Mouse (Mus musculus): ENCODE results near the gene Pgm5.

Gene Pgm5

DNA sequence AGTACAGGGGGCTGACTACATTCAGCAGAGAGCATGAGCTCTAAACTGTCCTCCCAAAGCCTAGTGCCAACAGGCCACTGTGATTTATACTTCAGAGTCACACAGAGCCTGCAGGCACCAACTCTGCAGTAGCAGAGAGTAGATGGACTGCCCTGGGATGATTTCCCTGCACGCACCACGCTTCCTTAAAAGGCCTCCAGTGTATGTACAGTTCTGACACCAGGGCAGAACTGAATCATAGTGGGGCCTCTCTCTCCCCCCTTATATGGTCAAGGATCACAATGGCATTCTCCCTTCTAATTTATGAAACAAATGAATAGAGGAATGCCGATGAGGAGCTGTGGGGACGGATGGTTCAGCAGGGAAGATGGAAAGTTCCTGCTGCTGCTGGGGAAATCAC is 91.3 kb downstream of the Pgm5 start:
- DNase-seq (ENCODE audit: low read depth): no peak

DNA sequence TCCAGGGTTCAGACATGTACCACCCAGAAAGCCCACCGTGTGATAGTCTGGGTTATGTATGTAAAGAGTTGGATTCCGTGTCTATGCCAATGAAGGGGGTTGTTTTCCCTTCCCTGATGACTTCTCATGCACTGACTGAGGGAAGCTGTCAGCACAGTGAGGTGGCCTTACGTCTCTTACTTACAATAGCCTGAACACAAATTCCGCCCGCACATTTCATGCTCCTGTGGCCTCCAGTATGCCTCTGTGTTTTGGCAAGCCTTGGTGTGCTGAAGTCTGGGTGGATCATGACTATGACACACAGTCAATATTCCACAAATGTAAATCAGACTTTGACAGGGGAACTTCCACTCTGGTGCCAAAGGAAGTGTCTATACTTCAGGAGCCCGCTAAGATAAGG is 94.3 kb downstream of the Pgm5 start:
- no peak for DNase-seq (ENCODE audit: low read depth)

DNA sequence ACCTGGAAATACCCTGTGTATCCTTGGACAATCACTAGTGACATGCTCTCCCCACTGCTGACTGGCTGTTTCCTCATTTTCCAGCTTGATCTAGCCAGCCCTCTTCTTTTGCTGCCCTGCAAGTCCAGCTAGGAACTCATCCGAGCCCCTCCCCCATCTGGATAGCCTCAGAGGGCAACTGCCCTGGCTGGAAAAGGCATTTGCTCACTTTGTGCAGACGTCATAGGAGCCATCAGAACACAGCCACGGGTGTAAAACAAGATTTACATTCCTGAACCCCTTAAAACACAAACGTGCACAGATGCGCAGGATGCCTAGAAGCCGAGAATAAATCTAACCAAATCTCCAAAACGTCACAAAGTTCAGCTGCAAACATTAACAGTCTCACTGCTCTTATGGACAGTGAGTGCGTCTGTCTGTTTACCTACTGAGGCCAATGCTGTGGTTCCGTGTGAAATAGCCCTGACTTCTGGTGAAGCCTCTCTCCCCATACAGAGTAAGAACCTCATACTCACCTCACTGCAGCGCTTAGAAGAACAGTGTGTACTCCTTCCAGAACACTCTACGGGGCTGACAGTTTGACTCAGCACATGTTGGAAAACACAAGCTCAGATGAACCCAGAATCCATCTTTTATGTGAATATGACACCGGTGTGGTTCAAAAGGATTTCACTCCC is 99.0 kb downstream of the Pgm5 start:
- no peak for DNase-seq (ENCODE audit: low read depth)

DNA sequence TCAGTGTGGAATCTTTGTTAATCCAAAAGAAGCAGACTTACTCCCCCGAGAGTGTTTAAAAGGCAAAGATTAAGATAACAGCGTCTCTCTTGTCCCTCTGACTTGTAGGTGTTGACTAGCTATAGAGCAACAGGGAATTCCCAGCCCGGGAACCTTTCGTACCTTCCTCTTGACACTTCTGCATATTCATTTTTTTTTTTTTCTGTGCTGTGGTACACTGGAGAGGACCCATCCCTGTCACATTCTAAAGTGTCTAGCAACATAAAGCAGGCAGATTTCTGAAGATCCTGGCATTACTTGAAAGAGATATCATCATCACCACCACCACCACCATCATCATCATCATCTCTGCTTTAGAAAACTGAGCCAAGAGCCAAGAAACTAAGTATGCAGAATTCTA is 105.0 kb downstream of the Pgm5 start:
- no peak for DNase-seq (ENCODE audit: low read depth)

DNA sequence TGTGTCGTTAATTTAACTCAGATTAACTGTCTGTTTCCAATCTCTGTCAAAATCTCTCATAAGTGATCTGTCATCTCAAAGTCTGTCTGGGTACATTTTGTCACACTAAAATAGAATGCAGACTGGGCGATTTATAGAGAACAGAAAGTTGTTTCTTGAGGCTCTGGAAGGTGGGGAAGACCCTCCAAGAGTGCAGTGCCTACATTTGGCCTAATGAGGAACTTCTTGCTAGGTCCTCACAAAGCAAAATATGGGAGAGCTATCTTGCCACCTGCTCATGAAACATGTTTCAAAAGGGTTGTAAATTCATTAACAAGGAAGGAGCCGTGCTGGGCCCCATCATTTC is 107.2 kb downstream of the Pgm5 start:
- DNase-seq (ENCODE audit: low read depth): no peak

DNA sequence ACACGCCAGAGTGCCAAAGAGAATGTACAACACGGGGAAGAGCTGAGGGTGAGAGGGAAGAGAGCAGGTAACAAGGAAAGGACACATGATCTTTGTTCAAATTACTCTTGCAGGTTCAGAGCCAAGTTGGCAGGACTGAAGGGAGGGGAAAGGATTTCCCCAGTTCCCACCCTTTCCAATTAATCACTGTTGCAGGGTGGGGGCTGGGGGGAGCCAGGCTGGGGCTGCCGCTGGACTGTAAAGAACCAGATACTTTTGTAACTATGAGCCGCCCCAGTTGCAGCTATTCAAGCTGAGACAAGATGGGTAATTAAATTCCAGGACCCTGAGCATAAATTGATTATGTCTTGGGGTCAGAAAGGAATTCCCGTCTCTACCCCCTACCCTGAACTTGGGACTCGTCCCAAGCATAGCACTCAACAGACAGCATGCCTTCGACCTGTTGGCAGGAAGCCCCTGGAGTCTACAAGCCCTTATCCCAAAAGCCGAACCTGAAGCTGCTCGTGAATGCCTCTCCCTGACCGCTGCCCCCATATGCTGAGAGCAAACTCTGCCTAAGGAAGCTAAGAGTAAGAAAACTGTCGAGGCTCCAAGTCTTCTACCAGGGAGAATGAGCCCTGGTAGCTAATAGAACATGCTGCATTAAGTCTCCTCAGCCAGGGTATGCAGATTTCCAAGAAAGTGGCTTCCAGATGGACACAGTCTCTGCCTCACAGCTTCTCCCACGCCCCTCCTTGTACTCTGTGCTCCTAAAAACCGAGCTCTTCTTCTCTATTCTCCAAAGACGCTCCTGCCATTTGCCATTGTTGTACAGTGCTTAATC is 107.8 kb downstream of the Pgm5 start:
- no peak for DNase-seq (ENCODE audit: low read depth)

DNA sequence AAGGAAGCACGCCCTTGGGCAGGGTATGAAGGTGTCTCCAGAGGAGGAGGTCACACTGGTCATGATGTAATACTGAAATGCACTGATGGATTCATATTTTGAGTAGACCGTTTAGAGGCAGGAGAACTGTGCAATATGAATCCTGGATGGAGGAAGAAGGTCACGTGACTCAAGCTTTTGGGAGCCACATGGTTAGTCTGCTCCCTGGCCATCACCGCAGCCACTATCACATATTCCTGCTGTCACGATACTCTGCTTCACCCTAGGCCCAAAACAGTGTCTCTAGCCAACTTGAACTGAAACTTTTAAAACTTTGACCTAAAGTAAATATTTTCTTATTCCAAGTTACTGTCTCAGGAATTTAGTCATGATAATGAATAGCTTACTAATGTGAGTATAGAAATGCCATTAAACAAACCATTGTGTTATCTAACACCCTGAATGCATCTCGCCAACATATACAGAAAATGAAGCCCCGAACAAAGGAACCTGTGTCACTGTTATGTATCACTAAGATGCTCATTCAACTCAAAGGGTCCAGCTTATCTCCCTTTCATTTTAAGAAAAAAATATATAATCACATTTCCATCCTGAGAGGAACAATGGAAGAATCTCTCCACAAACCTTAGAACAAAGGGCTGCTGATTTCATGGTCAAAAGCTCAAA is 108.6 kb downstream of the Pgm5 start:
- no peak for DNase-seq (ENCODE audit: low read depth)

DNA sequence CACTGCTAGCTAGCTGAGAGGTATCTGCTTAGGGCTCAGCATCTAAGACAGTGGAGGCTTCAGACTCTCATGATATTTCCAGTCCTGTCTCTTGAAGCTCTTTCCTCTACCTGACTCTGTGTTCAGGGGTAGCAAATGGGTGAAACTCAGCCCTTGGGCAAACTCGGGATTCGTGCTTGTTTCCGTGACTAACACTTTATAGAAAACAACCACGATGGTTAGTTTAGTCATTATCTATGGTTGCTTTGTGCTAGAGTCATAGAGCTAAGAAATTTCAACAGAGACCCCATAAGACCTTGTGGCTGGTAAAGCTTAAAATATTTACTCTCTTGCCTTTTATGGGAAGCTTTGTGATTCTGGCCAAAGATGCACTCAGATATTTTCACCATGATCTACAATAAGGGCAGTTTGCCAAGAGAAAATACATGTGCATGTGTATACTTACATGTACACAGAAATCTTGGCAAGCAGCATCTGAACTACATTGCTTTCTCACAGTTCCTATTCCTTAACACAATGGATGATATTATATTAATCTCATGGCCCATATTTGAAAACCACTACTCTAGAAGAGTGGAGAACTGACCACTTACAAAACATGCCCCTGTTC is 115.3 kb downstream of the Pgm5 start:
- DNase-seq (ENCODE audit: low read depth): no peak

DNA sequence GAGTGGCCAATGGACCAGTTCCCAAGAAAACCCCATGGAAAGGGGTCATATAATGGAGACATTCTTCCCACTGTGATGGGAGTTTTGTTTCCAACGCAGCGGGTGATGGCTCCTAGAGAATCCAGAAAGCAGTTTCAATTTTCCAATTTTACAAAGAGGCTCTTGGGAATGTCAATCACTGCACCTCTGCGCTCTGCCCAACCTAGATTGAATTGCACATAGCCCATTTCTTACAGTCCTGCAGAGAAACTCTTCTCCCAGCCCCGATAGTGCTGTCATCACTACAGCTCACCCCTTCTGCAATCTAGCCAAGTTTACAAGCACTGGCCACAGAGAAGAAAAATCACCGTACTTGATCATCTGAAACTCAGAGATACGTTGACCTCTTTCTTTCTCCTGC is 119.0 kb downstream of the Pgm5 start:
- no peak for DNase-seq (ENCODE audit: low read depth)

DNA sequence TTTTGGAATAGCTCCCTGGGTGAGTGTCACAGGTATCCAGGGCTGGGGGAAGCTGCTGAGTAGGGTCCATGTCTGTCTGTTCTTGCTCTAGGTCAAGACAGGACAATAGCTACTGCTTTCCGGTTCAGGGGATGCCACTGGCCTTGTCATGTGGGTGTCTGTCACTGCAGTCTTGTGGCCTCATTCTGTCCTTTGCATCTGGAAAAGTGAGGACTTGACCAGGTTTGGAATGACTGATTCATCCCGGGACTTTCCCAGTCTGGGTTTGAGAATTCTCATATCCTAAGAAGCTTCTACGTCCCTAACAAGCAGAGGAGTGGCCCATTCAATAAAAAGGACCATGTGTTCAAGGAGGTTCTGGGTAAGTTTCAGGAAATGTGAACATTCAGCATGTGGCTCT is 122.9 kb downstream of the Pgm5 start:
- DNase-seq (ENCODE audit: low read depth): no peak

DNA sequence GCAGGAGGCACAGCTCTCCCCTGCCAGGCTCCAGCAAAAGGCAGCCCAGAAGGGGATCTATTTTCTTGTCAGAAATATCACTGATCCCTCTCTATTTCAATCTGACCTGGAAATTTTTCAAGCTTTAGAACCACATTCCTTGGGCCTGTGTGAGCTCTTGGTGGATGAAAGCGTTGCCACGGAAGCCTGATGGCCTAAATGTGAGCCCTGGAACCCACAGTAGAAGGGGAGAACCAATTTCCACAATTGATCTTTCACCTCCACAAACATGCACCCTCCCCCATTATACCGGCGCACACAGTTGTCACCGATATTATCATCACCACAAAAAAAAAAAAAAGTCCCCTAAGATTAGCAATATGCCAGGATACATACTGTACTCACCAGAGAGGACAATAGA is 123.6 kb downstream of the Pgm5 start:
- DNase-seq (ENCODE audit: low read depth): no peak

DNA sequence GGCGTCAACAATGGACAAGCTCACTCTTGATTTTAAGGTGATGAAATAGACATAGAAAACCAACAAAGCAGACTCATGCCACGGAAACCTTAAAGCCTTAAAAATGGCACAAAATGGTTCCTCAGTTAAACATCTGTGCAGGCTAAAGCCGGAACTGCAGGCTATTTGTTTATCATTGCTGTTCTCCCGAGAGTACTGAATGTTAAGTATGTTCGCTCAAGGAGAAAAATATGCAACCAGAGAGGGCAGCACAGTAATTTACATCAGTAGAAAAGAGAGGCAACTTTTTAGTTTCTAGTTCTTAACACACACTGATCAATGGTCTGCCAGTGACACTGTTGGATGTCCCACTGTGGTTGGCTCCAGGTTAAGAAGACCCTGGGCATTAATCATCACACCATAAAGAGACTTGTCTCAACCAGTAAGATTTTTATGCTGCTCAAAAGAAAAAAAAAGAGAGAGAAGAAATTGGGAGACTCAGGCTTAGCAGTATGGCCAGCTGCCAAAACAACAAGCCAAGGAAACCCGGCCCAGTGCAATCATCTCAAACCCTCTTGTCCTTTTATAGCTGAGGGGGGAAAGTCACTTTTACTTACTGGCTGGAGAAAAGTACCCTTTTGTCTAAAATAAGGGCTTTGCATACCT is 126.0 kb downstream of the Pgm5 start:
- no peak for DNase-seq (ENCODE audit: low read depth)

DNA sequence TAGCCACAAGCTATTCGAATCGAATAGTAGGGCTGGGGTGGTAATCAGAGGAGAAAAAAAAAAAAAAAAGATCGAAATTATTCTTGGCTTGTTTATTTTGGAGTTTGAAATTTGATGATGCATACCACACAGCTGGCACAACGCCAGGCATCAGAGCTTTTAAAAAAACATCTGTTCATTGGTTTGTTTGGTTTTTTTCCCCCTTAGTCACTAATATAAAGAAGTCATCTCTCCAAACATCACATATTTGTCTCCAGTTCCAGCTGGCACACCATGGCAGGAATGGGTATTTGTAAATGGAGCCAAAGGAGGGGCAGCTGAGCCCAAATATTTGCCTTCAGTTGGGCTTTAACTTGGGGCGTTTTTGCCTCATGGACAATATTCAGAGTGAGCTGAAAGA is 131.0 kb downstream of the Pgm5 start:
- DNase-seq (ENCODE audit: low read depth): no peak

DNA sequence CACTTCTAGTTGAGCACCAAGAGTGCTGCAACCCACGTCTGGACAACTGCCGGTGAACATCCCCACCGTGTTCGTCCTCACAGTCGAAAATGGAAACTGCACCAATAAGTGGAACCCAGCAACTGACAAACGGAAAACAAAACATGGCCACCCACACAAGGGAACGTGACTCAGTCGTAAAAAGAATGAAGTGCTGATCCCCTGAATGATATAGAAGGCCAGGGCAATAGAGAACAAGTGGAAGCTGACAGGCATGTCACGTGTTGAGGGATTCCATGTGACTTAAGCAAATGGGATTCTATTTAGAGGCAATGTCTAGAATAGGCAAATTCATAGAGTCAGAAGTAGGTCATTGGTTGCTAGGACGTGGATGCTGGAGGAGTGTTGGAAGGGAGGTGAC is 137.3 kb downstream of the Pgm5 start:
- no peak for DNase-seq (ENCODE audit: low read depth)

DNA sequence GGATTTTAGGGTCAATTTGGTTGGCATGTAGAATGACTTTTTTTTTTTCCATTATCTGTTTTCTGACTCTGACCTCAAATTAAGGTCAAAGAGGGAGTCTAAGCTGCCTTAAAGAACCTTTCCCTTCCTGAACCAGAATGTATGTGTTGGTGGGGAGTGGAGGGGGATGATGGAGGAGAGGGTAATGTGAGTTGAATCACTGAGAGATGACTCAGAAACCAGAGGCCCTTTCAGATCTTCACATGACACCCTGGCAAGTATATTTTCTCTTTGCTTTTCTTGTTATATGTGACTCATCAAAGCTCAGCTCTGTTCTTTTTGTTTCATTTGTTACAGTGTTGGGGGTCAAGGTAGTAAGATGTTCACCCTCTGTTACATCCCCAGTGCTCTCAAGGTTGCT is 141.2 kb downstream of the Pgm5 start:
- DNase-seq (ENCODE audit: low read depth): no peak

DNA sequence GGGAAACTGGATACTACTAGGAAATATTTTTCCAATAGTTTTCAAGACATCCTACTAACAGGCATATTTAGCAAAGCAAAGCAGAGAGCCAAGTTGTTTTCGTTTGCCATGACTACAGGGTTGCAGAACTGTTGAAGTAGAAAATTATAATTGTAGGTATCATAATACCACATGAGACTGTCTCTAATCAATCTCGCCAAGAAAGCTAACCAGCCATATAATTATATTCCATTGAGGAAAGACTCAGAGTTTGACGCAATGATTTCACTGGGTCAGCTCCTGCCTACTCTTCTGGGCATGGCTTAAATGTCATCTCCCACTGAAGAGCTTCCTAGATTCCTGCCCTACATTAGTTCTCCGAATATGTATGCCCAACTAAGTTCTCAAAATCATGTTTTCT is 142.2 kb downstream of the Pgm5 start:
- DNase-seq (ENCODE audit: low read depth): no peak

DNA sequence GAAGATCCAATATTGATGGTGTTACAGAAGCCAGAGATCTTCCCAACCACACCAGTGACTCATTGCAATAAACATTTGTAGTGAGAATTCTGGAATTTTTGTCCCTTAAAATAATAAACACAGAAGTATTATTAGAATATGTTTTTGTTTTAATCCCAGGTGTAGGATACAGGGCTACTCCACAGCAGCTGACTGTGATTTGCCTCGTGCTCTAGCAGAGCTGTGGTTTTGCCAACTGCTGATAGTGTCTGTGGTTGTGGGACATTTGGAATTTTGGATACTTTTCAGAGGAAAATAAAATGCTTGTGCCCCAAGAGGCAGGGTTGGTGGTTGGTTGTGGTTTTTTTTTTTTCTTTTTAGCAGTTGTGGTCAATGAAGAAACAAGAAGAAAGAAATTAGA is 143.6 kb downstream of the Pgm5 start:
- DNase-seq (ENCODE audit: low read depth): no peak

DNA sequence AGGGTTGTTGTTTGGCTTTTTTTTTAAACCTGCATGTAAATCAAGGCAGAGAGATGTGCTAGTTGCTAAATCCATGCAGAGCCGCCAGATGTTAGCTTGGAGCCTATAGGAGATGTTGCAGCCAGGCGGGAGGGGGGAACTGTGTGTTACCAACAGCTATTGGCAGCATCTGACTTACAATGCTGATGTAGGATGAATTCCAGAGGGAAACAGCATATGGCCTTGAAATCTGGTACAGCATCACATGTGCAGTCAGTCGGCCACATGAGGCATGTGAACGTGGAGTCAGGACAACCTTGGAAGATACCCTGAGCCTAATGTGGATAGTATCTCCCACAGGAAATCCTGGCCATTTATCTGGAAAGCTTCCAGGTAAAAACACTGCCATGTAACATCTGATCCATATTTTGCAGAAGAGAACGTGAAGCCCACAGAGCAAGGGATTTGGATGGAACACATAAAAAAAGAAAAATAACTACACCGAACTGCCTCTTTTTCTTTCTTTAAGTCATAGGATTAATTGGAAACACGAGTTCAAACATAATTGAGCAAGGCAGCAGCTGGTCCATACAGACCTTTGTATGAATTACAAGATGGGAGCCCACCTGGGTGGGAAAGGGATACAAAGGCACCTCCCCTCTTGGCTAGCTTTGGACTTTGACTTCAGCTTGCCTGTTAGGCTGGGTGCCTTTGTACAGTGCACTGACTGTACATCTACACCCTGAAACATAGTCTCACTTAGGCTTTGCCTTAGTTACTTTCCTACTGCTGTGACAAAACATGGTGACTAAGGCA is 145.2 kb downstream of the Pgm5 start:
- DNase-seq (ENCODE audit: low read depth): no peak

DNA sequence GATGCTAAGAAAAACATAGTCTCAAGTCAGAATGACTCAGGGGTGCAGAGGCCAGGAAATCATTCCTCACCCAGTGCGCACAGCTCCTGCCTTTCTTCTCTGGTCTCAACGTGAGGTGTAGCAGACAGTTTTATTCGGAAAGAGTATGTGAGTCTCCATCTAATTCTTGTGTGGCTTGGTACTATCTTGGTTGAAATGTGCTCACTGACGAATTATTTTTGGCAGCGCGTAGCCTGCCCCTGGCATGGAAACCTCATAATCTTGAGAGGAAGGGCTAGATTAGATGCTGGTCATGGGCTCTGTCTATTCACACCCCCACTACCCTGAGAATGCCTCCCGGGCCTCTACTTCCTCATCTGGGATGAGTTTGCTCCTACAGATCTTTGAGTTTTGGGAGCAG is 153.6 kb downstream of the Pgm5 start:
- no peak for DNase-seq (ENCODE audit: low read depth)

DNA sequence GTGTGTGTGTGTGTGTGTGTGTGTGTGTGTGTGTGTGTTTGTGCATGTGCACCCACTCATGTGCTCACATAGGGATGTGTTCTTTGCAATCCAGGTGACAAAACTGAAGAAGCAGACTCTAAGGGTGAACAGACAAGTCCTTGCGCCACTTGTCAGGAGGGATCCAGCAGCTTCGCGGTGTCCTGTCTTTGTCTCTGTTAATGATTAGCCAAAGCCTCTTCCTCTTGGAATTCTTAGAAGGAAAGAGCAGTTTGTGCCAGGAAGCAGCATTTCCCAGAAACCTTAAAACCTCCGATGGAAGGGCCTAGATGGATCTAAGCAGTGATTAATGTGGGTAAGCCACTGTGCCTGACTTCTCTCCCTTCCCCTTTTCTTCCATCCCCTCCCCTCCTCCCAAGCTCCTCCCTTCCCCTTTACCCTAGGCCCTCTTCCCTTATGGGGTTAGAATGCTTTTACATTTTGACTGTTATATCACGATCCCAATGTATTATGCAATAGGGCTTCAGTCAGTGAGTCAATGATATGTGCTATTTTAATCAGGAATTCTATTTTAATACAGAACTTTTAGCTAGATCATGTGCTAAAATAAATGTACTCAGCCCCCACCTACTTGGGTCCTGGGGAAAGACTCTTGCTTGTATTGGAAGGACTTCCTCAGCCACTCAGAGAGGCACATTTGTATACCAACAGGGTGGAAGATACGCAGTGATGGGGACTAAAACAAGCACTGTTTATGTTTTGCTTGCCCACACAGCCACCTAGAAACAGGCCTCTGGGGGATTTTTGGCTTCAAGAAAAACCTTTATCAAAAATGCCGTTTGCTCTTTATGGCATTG is 154.4 kb downstream of the Pgm5 start:
- no peak for DNase-seq (ENCODE audit: low read depth)

DNA sequence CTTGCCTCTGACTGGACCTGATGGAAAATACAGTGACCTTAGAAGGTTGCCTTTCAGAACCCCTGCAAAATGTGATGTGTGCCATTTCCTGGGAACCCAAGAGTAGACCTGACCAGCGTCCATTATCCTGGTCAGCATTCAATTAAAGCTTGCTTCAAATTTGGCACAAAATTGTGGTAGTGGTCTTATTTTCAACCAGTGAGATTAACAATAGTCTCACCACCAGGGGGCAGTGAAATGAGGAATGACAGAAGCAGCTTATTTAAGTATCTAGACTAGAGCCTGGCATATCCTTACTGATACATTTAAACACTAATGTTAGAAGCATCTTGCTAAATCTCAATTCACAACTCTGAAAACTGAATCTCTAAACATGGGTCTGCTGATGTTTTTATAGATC is 156.3 kb downstream of the Pgm5 start:
- DNase-seq (ENCODE audit: low read depth): peak; percentile 36
